Mouse (Mus musculus): Measurements from ENCODE around the gene Cnot6. TPM values are rescaled to one million over a fixed set of nuclear protein-coding genes. Genes with fewer than 3 reads are reported as not detected.

The Cnot6 gene
- 9.9 and 12.2 TPM in 2 replicates for polyA plus RNA-seq (2012; rRNA removed)

- under 1% methylated on average over 61 of the region's 65 CpGs for WGBS
- DNase-seq (ENCODE audit: low read depth, low spot score): peak; percentile 88
Measured at GRCm38 (mm10) chr11:49712555-49713335, at the start of gene Cnot6. TSS of gene Cnot6 (minus strand) at chr11:49712723.

GRCm38 (mm10) chr11:49761130-49761529 is 48.6 kb upstream of the Cnot6 start:
- no peak for DNase-seq (ENCODE audit: low read depth, low spot score)
- 82% methylated on average over 5 of the region's 5 CpGs for WGBS

GRCm38 (mm10) chr11:49758096-49758495 is 45.6 kb upstream of the Cnot6 start:
- WGBS: 74% methylated on average over 3 of the region's 3 CpGs

GRCm38 (mm10) chr11:49754958-49755665 is 42.6 kb upstream of the Cnot6 start:
- WGBS: 19% methylated on average over 12 of the region's 12 CpGs
- DNase-seq (ENCODE audit: low read depth, low spot score): no peak

More at GRCm38 (mm10) chr11:49758096-49758495, 45.6 kb upstream of the Cnot6 start:
- DNase-seq (ENCODE audit: low read depth, low spot score): no peak

- WGBS: 94% methylated on average over 1 of the region's 1 CpGs
- DNase-seq (ENCODE audit: low read depth, low spot score): no peak
Measured at GRCm38 (mm10) chr11:49746756-49747155, 34.2 kb upstream of the Cnot6 start.

GRCm38 (mm10) chr11:49745839-49746238 is 33.3 kb upstream of the Cnot6 start:
- WGBS: 72% methylated on average over 3 of the region's 3 CpGs
- DNase-seq (ENCODE audit: low read depth, low spot score): no peak

GRCm38 (mm10) chr11:49744981-49745380 is 32.5 kb upstream of the Cnot6 start:
- DNase-seq (ENCODE audit: low read depth, low spot score): no peak

- WGBS: 81% methylated on average over 7 of the region's 7 CpGs
- no peak for DNase-seq (ENCODE audit: low read depth, low spot score)
Measured at GRCm38 (mm10) chr11:49743634-49744033, 31.1 kb upstream of the Cnot6 start.

- no peak for DNase-seq (ENCODE audit: low read depth, low spot score)
- 84% methylated on average over 8 of the region's 8 CpGs for WGBS
Measured at GRCm38 (mm10) chr11:49742248-49742647, 29.7 kb upstream of the Cnot6 start.

- DNase-seq (ENCODE audit: low read depth, low spot score): no peak
Measured at GRCm38 (mm10) chr11:49739776-49740175, 27.3 kb upstream of the Cnot6 start.

GRCm38 (mm10) chr11:49738659-49739406 is 26.3 kb upstream of the Cnot6 start:
- WGBS: 82% methylated on average over 11 of the region's 11 CpGs
- no peak for DNase-seq (ENCODE audit: low read depth, low spot score)

More at GRCm38 (mm10) chr11:49739776-49740175, 27.3 kb upstream of the Cnot6 start:
- 18% methylated on average over 3 of the region's 3 CpGs for WGBS

- DNase-seq (ENCODE audit: low read depth, low spot score): no peak
Measured at GRCm38 (mm10) chr11:49737625-49738024, 25.1 kb upstream of the Cnot6 start.

GRCm38 (mm10) chr11:49734771-49735170 is 22.2 kb upstream of the Cnot6 start:
- 77% methylated on average over 11 of the region's 11 CpGs for WGBS
- DNase-seq (ENCODE audit: low read depth, low spot score): no peak

More at GRCm38 (mm10) chr11:49737625-49738024, 25.1 kb upstream of the Cnot6 start:
- 18% methylated on average over 1 of the region's 1 CpGs for whole genome bisulfite sequencing

GRCm38 (mm10) chr11:49730275-49730948 is 17.9 kb upstream of the Cnot6 start:
- WGBS: 84% methylated on average over 5 of the region's 5 CpGs
- no peak for DNase-seq (ENCODE audit: low read depth, low spot score)

- 12% methylated on average over 3 of the region's 3 CpGs for WGBS
- DNase-seq (ENCODE audit: low read depth, low spot score): no peak
Measured at GRCm38 (mm10) chr11:49727877-49728276, 15.4 kb upstream of the Cnot6 start.

GRCm38 (mm10) chr11:49726800-49727199 is 14.3 kb upstream of the Cnot6 start:
- WGBS: 48% methylated on average over 8 of the region's 8 CpGs
- DNase-seq (ENCODE audit: low read depth, low spot score): no peak

GRCm38 (mm10) chr11:49724676-49725075 is 12.2 kb upstream of the Cnot6 start:
- no peak for DNase-seq (ENCODE audit: low read depth, low spot score)
- WGBS: 68% methylated on average over 2 of the region's 2 CpGs

GRCm38 (mm10) chr11:49723281-49723680 is 10.8 kb upstream of the Cnot6 start:
- no peak for DNase-seq (ENCODE audit: low read depth, low spot score)

GRCm38 (mm10) chr11:49722692-49723091 is 10.2 kb upstream of the Cnot6 start:
- DNase-seq (ENCODE audit: low read depth, low spot score): no peak
- WGBS: 76% methylated on average over 6 of the region's 6 CpGs

More at GRCm38 (mm10) chr11:49723281-49723680, 10.8 kb upstream of the Cnot6 start:
- WGBS: 76% methylated on average over 2 of the region's 2 CpGs

GRCm38 (mm10) chr11:49721358-49721757 is 8.8 kb upstream of the Cnot6 start:
- DNase-seq (ENCODE audit: low read depth, low spot score): no peak
- 86% methylated on average over 1 of the region's 1 CpGs for WGBS
